Mouse (Mus musculus) heart, embryonic 13.5 days (tissue): Measurements from ENCODE around the gene Peli2. TPM values are rescaled to one million over a fixed set of nuclear protein-coding genes. Genes with fewer than 3 reads are reported as not detected.
A peak's percentile ranks its signal among the peaks of the same experiment; 100 is the strongest.

ENCODE experiments used
- ATAC-seq: fragments of 200-750 bp; cut with Nextera tagmentation; 2 replicates; pipeline ENCODE4 v1.8.0; 2017; ENCODE audit warnings: moderate TSS enrichment; ENCODE audit not compliant: insufficient number of reproducible peaks, low FRiP score, low TSS enrichment; ENCODE audit errors: extremely low read depth
- H3K27ac ChIP-seq: fragments of 300-500 bp; sonication (generic); replicated peaks from 2 replicates; pipeline ENCODE4 v1.5.1; 2015; ENCODE audit warnings: moderate library complexity, mild to moderate bottlenecking, inconsistent platforms
- H3K27me3 ChIP-seq: fragments of 300-500 bp; sonication (generic); replicated peaks from 2 replicates; pipeline ENCODE4 v1.6.1; 2015; ENCODE audit warnings: mild to moderate bottlenecking, inconsistent platforms
- H3K36me3 ChIP-seq: fragments of 300-500 bp; sonication (generic); 2 replicates; pipeline ENCODE4 v1.6.1; 2015; ENCODE audit warnings: mild to moderate bottlenecking, inconsistent platforms
- H3K4me1 ChIP-seq: fragments of 300-500 bp; sonication (generic); 2 replicates; pipeline ENCODE4 v1.6.1; 2015; ENCODE audit warnings: inconsistent platforms
- H3K4me2 ChIP-seq: fragments of 300-500 bp; sonication (generic); 2 replicates; pipeline ENCODE4 v1.6.1; 2015; ENCODE audit warnings: inconsistent platforms, mild to moderate bottlenecking, moderate library complexity
- H3K4me3 ChIP-seq: fragments of 300-500 bp; sonication (generic); 2 replicates; pipeline ENCODE4 v1.5.1; 2015; ENCODE audit warnings: moderate library complexity, mild to moderate bottlenecking, inconsistent platforms
- H3K9ac ChIP-seq: fragments of 300-500 bp; sonication (generic); 2 replicates; pipeline ENCODE4 v1.6.1; 2015; ENCODE audit warnings: inconsistent platforms, mild to moderate bottlenecking, moderate library complexity
- H3K9me3 ChIP-seq: fragments of 300-500 bp; sonication (generic); 2 replicates; pipeline ENCODE4 v1.6.1; 2016; ENCODE audit warnings: inconsistent platforms
- WGBS: fragments of 180-500 bp; shearing (Covaris S2); methylation state at CpG from one replicate; pipeline ENCODE4 v1.1.7; 2015; ENCODE audit warnings: mixed read lengths; 5-methylcytosine and 5-hydroxymethylcytosine counted together
- polyA plus RNA-seq: library from polyadenylated mRNA; unstranded; fragments of >200 nt; fragmentation: Nextera tagmentation; extraction: Ambion mirVana; gene quantifications from 2 replicates; pipeline ENCODE4 v1.2.1, GENCODE M21; 2015

Gene Peli2
- polyA plus RNA-seq, 1 experiment from 2014 or later, result 2.9 TPM

GRCm38 (mm10) chr14:48172026-48172425, 51.4 kb downstream of the Peli2 start:
- H3K9ac ChIP-seq, result no peak overlapping the region
- H3K36me3 ChIP-seq, result no peaks in the 10 kb centered on the region
- 38% methylated on average over 8 of the region's 8 CpGs for WGBS

GRCm38 (mm10) chr14:48172876-48173275, 52.3 kb downstream of the Peli2 start:
- 79% methylated on average over 8 of the region's 8 CpGs for WGBS
- ATAC-seq, result no peak
- no peaks in the 10 kb centered on the region for H3K36me3 ChIP-seq
- peaks cover 3% of the 10 kb centered on the region; the same call in 1 of the 2 replicates for H3K4me1 ChIP-seq
- no peaks in the 10 kb centered on the region for H3K9me3 ChIP-seq
- H3K27ac ChIP-seq, result no peak overlapping the region
- H3K4me2 ChIP-seq, result no peak overlapping the region
- H3K4me3 ChIP-seq, result no peak overlapping the region
- H3K9ac ChIP-seq, result no peak overlapping the region
- no peaks in the 10 kb centered on the region for H3K27me3 ChIP-seq

More at GRCm38 (mm10) chr14:48172026-48172425, 51.4 kb downstream of the Peli2 start:
- H3K4me2 ChIP-seq, result no peak overlapping the region
- ATAC-seq, result 0 out of 2 replicates have a peak, but pooled peaks have one; percentile 61
- 0 out of 2 replicates have a peak overlapping the region, but pooled peaks have one; percentile 20 for H3K27ac ChIP-seq
- no peaks in the 10 kb centered on the region for H3K9me3 ChIP-seq
- H3K4me1 ChIP-seq, result peaks cover 3% of the 10 kb centered on the region; the same call in 1 of the 2 replicates
- no peak overlapping the region for H3K4me3 ChIP-seq
- H3K27me3 ChIP-seq, result no peaks in the 10 kb centered on the region

- ATAC-seq, result no peak
- H3K9ac ChIP-seq, result no peak overlapping the region
- H3K9me3 ChIP-seq, result no peaks in the 10 kb centered on the region
- peaks cover 3% of the 10 kb centered on the region; the same call in 1 of the 2 replicates for H3K4me1 ChIP-seq
- H3K4me3 ChIP-seq, result no peak overlapping the region
- no peaks in the 10 kb centered on the region for H3K27me3 ChIP-seq
- H3K4me2 ChIP-seq, result no peak overlapping the region
- H3K27ac ChIP-seq, result no peak overlapping the region
- 83% methylated on average over 9 of the region's 9 CpGs for WGBS
- no peaks in the 10 kb centered on the region for H3K36me3 ChIP-seq
Measured at GRCm38 (mm10) chr14:48173840-48174239, 53.2 kb downstream of the Peli2 start.

GRCm38 (mm10) chr14:48174356-48174755, 53.7 kb downstream of the Peli2 start:
- Histone ChIP-seq H3K4me1 (peaks cover 3% of the 10 kb centered on the region; the same call in 1 of the 2 replicates), H3K9me3 (no peaks in the 10 kb centered on the region), H3K27ac (no peak overlapping the region), H3K4me3 (no peak overlapping the region), H3K27me3 (no peaks in the 10 kb centered on the region), H3K4me2 (no peak overlapping the region), H3K36me3 (no peaks in the 10 kb centered on the region), H3K9ac (no peak overlapping the region)
- WGBS, result 86% methylated on average over 4 of the region's 4 CpGs
- ATAC-seq, result no peak

GRCm38 (mm10) chr14:48175115-48175514, 54.5 kb downstream of the Peli2 start:
- Histone ChIP-seq H3K27ac (no peak overlapping the region), H3K4me1 (peaks cover 3% of the 10 kb centered on the region; the same call in 1 of the 2 replicates), H3K9ac (no peak overlapping the region), H3K36me3 (no peaks in the 10 kb centered on the region), H3K4me2 (no peak overlapping the region), H3K27me3 (no peaks in the 10 kb centered on the region), H3K4me3 (no peak overlapping the region), H3K9me3 (no peaks in the 10 kb centered on the region)
- no peak for ATAC-seq
- WGBS, result 80% methylated on average over 8 of the region's 8 CpGs

GRCm38 (mm10) chr14:48178304-48178995, 57.8 kb downstream of the Peli2 start:
- Histone ChIP-seq H3K27me3 (no peaks in the 10 kb centered on the region), H3K4me3 (no peak overlapping the region), H3K4me1 (no peaks in the 10 kb centered on the region), H3K36me3 (0 out of 2 replicates have a peak, but pooled peaks cover 5% of the 10 kb centered on the region), H3K4me2 (no peak overlapping the region), H3K9me3 (peaks cover 14% of the 10 kb centered on the region), H3K9ac (no peak overlapping the region), H3K27ac (no peak overlapping the region)
- 60% methylated on average over 15 of the region's 15 CpGs for WGBS
- ATAC-seq, result no peak

- peaks cover 14% of the 10 kb centered on the region for H3K9me3 ChIP-seq
- no peak for ATAC-seq
- H3K4me1 ChIP-seq, result no peaks in the 10 kb centered on the region
- no peaks in the 10 kb centered on the region for H3K27me3 ChIP-seq
- H3K27ac ChIP-seq, result no peak overlapping the region
- H3K4me3 ChIP-seq, result no peak overlapping the region
- 0 out of 2 replicates have a peak, but pooled peaks cover 7% of the 10 kb centered on the region for H3K36me3 ChIP-seq
- H3K9ac ChIP-seq, result no peak overlapping the region
- WGBS, result 79% methylated on average over 8 of the region's 8 CpGs
- H3K4me2 ChIP-seq, result no peak overlapping the region
Measured at GRCm38 (mm10) chr14:48179021-48179420, 58.4 kb downstream of the Peli2 start.

- Histone ChIP-seq H3K4me2 (no peak overlapping the region), H3K4me3 (no peak overlapping the region), H3K4me1 (peaks cover 7% of the 10 kb centered on the region), H3K36me3 (peaks cover 9% of the 10 kb centered on the region; the same call in 1 of the 2 replicates), H3K9ac (no peak overlapping the region), H3K27me3 (no peaks in the 10 kb centered on the region; the same call in 1 of the 2 replicates), H3K27ac (no peak overlapping the region), H3K9me3 (peaks cover 9% of the 10 kb centered on the region)
- WGBS, result 61% methylated on average over 6 of the region's 6 CpGs
- no peak for ATAC-seq
Measured at GRCm38 (mm10) chr14:48186302-48186701, 65.7 kb downstream of the Peli2 start.

- peaks cover 3% of the 10 kb centered on the region; the same call in 1 of the 2 replicates for H3K9me3 ChIP-seq
- no peak overlapping the region for H3K9ac ChIP-seq
- no peak overlapping the region for H3K27ac ChIP-seq
- no peak for ATAC-seq
- peaks cover 7% of the 10 kb centered on the region for H3K4me1 ChIP-seq
- 57% methylated on average over 9 of the region's 9 CpGs for WGBS
- H3K4me3 ChIP-seq, result no peak overlapping the region
- no peak overlapping the region for H3K4me2 ChIP-seq
- H3K27me3 ChIP-seq, result peaks cover 6% of the 10 kb centered on the region; the same call in 1 of the 2 replicates
- peaks cover 9% of the 10 kb centered on the region; the same call in 1 of the 2 replicates for H3K36me3 ChIP-seq
Measured at GRCm38 (mm10) chr14:48187100-48187499, 66.5 kb downstream of the Peli2 start.

DNA sequence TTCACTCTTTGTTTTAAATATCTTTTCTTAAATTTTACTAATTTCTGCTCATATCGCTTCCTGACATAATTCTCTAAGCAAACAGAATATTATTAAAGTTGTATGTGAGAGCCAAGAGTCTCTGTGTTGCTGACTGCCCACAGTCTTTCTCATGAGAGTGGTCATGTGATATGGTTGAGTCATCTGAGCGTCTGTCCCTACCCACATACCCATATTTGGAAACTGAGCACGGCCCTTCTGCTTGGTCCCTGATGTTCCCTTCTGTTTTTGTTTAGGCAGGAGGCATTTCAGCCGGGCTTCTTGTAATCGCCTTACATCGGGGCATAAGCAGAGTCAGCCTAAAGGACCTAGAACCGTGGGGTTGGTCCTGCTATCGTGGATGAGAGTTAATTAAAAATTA, 68.7 kb downstream of the Peli2 start:
- Histone ChIP-seq H3K4me1 (peaks cover 9% of the 10 kb centered on the region), H3K27me3 (peaks cover 6% of the 10 kb centered on the region; the same call in 1 of the 2 replicates), H3K36me3 (peaks cover 3% of the 10 kb centered on the region; the same call in 1 of the 2 replicates), H3K4me2 (no peak overlapping the region), H3K27ac (no peak overlapping the region), H3K9ac (no peak overlapping the region), H3K9me3 (no peaks in the 10 kb centered on the region), H3K4me3 (no peak overlapping the region)
- 46% methylated on average over 8 of the region's 8 CpGs for WGBS
- no peak for ATAC-seq

DNA sequence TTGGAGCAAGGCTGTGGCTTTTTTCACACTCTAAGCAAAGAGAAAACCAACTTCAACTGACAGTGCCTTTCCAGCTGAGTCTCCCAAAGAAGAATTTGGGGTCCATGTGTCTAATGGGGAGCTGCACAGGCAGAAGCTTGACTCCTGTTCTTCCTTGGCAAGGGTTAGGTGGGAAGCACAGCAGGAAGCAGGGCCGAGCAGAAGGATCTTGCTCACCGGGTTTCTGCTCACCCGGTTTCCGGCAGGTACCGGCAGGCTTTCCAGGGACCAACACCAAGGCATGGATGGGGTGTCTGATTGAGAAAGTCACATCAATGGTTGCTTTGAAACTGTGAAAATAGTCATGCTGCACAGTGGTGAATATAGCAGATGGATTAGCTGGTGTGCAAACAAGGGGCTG, 70.3 kb downstream of the Peli2 start:
- Histone ChIP-seq H3K4me3 (no peak overlapping the region), H3K9me3 (no peaks in the 10 kb centered on the region), H3K4me1 (peaks cover 14% of the 10 kb centered on the region), H3K36me3 (no peaks in the 10 kb centered on the region), H3K27me3 (0 out of 2 replicates have a peak, but pooled peaks cover 6% of the 10 kb centered on the region), H3K4me2 (no peak overlapping the region), H3K9ac (no peak overlapping the region), H3K27ac (no peak overlapping the region)
- no peak for ATAC-seq
- WGBS, result 90% methylated on average over 5 of the region's 5 CpGs
